25 mouse cellular contexts compared by ENCODE assay signal in genomic region chr6:140089855-140090254, GRCm38 (mm10). TPM values are rescaled to one million over a fixed set of nuclear protein-coding genes. Genes with fewer than 3 reads are reported as not detected.
"Had no signal": no experiment of that assay in that cellular context is flagged by ENCODE, and none has a peak within 500 bp of the region (broad histone marks: within the 10 kb centered on the region; RNA-seq: fewer than 3 reads in every experiment).

No protein-coding gene starts in this region.

- ATAC-seq: midbrain, embryonic 13.5 days; midbrain, embryonic 15.5 days had no signal

- H3K4me3 ChIP-seq: midbrain, embryonic 10.5 days; midbrain, embryonic 13.5 days; midbrain, embryonic 15.5 days; myocyte; neural tube, embryonic 13.5 days; neural tube, embryonic 15.5 days had no signal

- H3K27ac ChIP-seq: liver, embryonic 14.5 days; midbrain, embryonic 10.5 days; midbrain, embryonic 13.5 days; midbrain, embryonic 15.5 days; neural tube, embryonic 13.5 days; neural tube, embryonic 15.5 days had no signal

- H3K9me3 ChIP-seq: midbrain, embryonic 10.5 days; midbrain, embryonic 13.5 days; midbrain, embryonic 15.5 days; neural tube, embryonic 13.5 days; neural tube, embryonic 15.5 days had no signal

- H3K4me1 ChIP-seq: midbrain, embryonic 10.5 days; midbrain, embryonic 13.5 days; midbrain, embryonic 15.5 days; neural tube, embryonic 13.5 days; neural tube, embryonic 15.5 days had no signal

- H3K36me3 ChIP-seq: midbrain, embryonic 10.5 days; midbrain, embryonic 13.5 days; midbrain, embryonic 15.5 days; neural tube, embryonic 13.5 days; neural tube, embryonic 15.5 days had no signal

- H3K27me3 ChIP-seq: midbrain, embryonic 13.5 days; midbrain, embryonic 15.5 days; neural tube, embryonic 13.5 days; neural tube, embryonic 15.5 days had no signal

- H3K9ac ChIP-seq: liver, embryonic 14.5 days; lung, embryonic 14.5 days; midbrain, embryonic 13.5 days; midbrain, embryonic 15.5 days; neural tube, embryonic 13.5 days; neural tube, embryonic 15.5 days had no signal

- H3K4me2 ChIP-seq: lung, embryonic 14.5 days; midbrain, embryonic 13.5 days; midbrain, embryonic 15.5 days; neural tube, embryonic 13.5 days; neural tube, embryonic 15.5 days had no signal

- DNase-seq: lung, adult 18-20 months; lung, embryonic 14.5 days; lung, postnatal 10 days; lung, postnatal 4 days; retina, postnatal 1 day; right cerebral cortex, adult 18-20 months; right cerebral cortex, postnatal 25 days; right cerebral cortex, postnatal 4 days; spleen, adult 18-20 months; thymus, adult 2 months; thymus, postnatal 25 days; thymus, postnatal 4 days had no signal

RNA-seq across cellular contexts. Expression of gene Plcz1, which starts 48.6 kb away (rescaled TPM):
- polyA plus RNA-seq: liver, embryonic 14.5 days; liver, embryonic 16.5 days; lung, embryonic 14.5 days; lung, embryonic 16.5 days; midbrain, embryonic 10.5 days; midbrain, embryonic 13.5 days; myocyte; neural tube, embryonic 11.5 days; neural tube, embryonic 13.5 days; small intestine, adult 2 months had no signal

RNA-seq across cellular contexts. Expression of gene Capza3, which starts 48.8 kb away (rescaled TPM):
- polyA plus RNA-seq: liver, embryonic 14.5 days; liver, embryonic 16.5 days; lung, embryonic 14.5 days; lung, embryonic 16.5 days; midbrain, embryonic 10.5 days; midbrain, embryonic 13.5 days; midbrain, embryonic 15.5 days; myocyte; neural tube, embryonic 11.5 days; neural tube, embryonic 13.5 days; neural tube, embryonic 15.5 days; small intestine, adult 2 months; stomach, embryonic 16.5 days; thymus, adult 2 months; urinary bladder, adult 2 months had no signal
